Mouse (Mus musculus): ENCODE results near the gene Dstyk.

The Dstyk gene

GRCm38 (mm10) chr1:132417319-132418251 is at the start of gene Dstyk:
Dstyk (plus strand) TSS chr1:132417555.
- DNase-seq, result peak; percentile 96

GRCm38 (mm10) chr1:132367692-132368506 is 49.5 kb upstream of the Dstyk start:
- DNase-seq, result peak; percentile 91 to 93

GRCm38 (mm10) chr1:132370681-132371173 is 46.6 kb upstream of the Dstyk start:
- DNase-seq, result no peak

GRCm38 (mm10) chr1:132371298-132372081 is 45.9 kb upstream of the Dstyk start:
- peak; percentile 53 to 71 for DNase-seq

DNA sequence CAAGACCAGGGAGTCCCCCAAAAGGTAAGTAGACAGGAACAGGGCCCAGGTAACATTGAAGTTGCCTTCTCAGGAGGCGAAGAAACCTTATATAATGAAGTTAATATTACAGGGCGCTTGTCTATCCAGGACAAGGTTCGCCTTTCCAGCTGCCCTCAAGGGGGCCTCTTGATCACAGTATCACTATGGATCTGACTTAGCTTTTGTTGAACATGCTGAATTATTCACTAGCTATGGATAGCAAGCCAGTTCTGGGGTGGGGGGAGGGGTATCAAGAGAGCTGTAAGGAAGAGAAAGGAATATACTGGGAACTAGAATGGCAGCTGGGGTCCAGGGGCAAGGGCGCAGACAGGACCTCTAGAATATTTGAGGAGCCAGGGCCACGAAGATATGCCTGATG is 45.0 kb upstream of the Dstyk start:
- no peak for DNase-seq

- peak; percentile 44 to 73 for DNase-seq
These were observed 44.3 kb upstream of the Dstyk start for GRCm38 (mm10) chr1:132372896-132373534.

DNA sequence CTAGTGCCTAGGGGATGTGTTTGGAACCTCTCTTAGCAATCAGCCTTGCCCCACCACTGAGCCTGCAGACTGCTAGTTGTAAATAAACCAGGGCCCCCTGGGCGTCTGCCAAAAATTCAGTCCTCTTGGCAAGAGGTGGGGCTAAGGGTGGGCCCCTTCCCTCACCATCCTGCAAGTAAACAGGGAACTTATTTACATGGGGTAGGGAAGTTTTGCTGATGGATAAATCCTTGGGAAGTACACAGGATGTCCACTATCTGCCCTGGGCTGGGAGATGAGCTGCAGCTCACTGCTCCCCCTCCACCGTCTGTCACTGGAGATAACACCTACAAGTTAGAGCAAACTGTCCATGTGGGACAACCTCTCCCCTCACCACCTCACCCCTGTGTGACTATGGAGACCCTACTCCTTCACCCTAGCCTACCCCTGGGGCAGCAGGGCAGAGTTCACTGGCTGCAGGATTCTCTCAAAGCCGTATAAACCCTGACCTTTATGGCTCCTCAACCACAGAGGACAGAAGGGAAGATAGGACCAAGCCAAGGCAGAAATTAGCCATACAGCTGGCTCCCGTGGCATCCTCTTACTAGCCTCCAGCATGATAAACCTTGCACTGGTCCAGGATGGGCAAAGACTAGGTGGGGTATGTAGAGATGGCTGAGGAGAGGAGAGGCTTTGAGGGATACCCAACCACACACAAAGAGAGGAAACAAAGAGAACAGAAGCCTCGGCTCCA is 43.0 kb upstream of the Dstyk start:
- DNase-seq, result peak; percentile 91

DNA sequence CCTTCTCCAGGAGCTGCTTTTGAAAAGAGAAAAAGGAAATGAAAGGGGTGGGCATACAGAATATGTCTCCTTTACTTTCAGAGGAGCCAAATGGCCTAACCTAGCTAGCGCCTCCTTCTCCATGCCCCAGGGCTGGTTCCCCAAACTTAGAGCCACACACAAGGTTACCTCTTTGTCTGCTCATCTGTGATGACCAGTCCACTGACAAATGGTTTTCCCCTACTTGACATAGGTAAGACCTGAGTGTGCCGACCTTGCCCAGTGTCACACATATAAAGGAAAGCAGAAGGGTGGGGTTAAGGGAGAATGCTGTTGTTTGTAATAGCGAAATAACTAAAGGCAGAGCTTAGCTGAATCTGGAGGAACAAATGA is 42.5 kb upstream of the Dstyk start:
- no peak for DNase-seq

GRCm38 (mm10) chr1:132375256-132375655 is 42.1 kb upstream of the Dstyk start:
- DNase-seq, result no peak

GRCm38 (mm10) chr1:132376211-132377054 is 40.9 kb upstream of the Dstyk start:
- peak in 1 of 2 experiments; percentile 1 for DNase-seq

- peak; percentile 45 to 69 for DNase-seq
These were observed 40.3 kb upstream of the Dstyk start for GRCm38 (mm10) chr1:132377055-132377365.

- no peak for DNase-seq
These were observed 39.5 kb upstream of the Dstyk start for GRCm38 (mm10) chr1:132377811-132378210.

- DNase-seq, result no peak
These were observed 36.7 kb upstream of the Dstyk start for GRCm38 (mm10) chr1:132380550-132381100.

GRCm38 (mm10) chr1:132381929-132382328 is 35.4 kb upstream of the Dstyk start:
- DNase-seq, result no peak

GRCm38 (mm10) chr1:132384001-132384554 is 33.3 kb upstream of the Dstyk start:
- peak in 1 of 2 experiments; percentile 61 for DNase-seq

GRCm38 (mm10) chr1:132385266-132385665 is 32.1 kb upstream of the Dstyk start:
- no peak for DNase-seq

DNA sequence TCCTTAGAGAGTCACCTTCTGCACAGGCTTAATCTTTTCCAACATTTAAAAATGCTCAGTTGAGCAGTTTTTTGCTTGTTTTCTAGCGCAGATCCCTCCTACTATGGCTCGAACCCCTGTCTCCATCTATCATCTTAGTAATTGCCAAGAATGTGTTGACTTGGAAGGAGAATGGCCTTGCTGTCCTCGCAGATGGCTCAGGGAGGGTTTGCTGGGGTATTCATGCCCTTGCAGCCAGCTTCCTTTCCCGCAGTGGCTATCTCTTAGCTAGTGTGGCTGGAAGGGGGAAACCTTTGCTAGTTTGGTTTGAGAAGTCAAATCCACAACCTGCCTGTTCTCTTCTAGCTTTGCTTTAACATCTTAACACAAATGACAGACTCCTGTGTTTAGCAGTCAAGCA is 31.6 kb upstream of the Dstyk start:
- no peak for DNase-seq

- DNase-seq, result no peak
These were observed 31.1 kb upstream of the Dstyk start for GRCm38 (mm10) chr1:132386266-132386665.

DNA sequence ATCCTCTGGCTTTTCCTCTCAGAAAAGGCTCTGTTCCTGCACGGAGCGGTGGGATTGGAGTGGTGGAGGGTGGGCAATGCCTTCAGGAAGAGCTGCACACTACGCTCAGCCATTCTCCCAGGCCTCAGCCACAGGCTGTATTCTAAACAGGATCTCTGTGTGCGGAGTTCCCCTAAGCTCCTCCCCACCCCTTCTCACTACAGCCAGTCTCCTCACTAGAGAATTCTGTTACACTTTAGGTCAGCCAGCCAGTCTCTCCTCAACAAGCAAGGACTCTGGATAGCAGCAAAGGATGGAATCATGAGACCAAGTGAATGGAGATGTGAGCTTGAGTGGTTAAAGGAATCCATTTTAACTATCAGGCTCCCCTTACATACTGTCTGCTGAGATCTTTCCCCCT is 29.4 kb upstream of the Dstyk start:
- no peak for DNase-seq

Data from kidney, postnatal 36 days (tissue).